Mouse (Mus musculus) hindbrain, postnatal 0 days (tissue): ENCODE data around the gene Ttc13. TPM values are rescaled to one million over a fixed set of nuclear protein-coding genes. Genes with fewer than 3 reads are reported as not detected.

Experiments
- ATAC-seq: fragments of 200-750 bp; cut with Nextera tagmentation; 2 replicates; pipeline ENCODE4 v1.8.0; 2017; ENCODE audit warnings: mild to moderate bottlenecking, moderate TSS enrichment, moderate library complexity
- DNase-seq: peaks from one replicate; pipeline ENCODE4 v3.0.0-alpha.2; 2015; ENCODE audit warnings: low spot score
- H3K27ac ChIP-seq: fragments of 300-500 bp; sonication (generic); 2 replicates; pipeline ENCODE4 v1.5.1; 2014; ENCODE audit warnings: mild to moderate bottlenecking
- H3K27me3 ChIP-seq: fragments of 300-500 bp; sonication (generic); 2 replicates; pipeline ENCODE4 v1.6.1; 2014; ENCODE audit warnings: low read length, mixed read lengths; ENCODE audit not compliant: insufficient read depth
- H3K36me3 ChIP-seq: fragments of 300-500 bp; sonication (generic); 2 replicates; pipeline ENCODE4 v1.6.1; 2014; ENCODE audit warnings: low read length, mixed read lengths; ENCODE audit not compliant: insufficient read depth
- H3K4me1 ChIP-seq: fragments of 300-500 bp; sonication (generic); 2 replicates; pipeline ENCODE4 v1.6.1; 2014; ENCODE audit warnings: antibody characterized with exemption, low read length, mixed read lengths; ENCODE audit not compliant: insufficient read depth
- H3K4me2 ChIP-seq: fragments of 300-500 bp; sonication (generic); 2 replicates; pipeline ENCODE4 v1.6.1; 2014; ENCODE audit warnings: low read depth, mild to moderate bottlenecking, low read length, moderate library complexity, mixed read lengths
- H3K4me3 ChIP-seq: fragments of 300-500 bp; sonication (generic); 2 replicates; pipeline ENCODE4 v1.5.1; 2014; ENCODE audit warnings: low read length
- H3K9ac ChIP-seq: fragments of 300-500 bp; sonication (generic); replicated peaks from 2 replicates; pipeline ENCODE4 v1.6.1; 2014; ENCODE audit warnings: mild to moderate bottlenecking, low read length, moderate library complexity, mixed read lengths
- H3K9me3 ChIP-seq: fragments of 300-500 bp; sonication (generic); 2 replicates; pipeline ENCODE4 v1.6.1; 2016; ENCODE audit warnings: low read length, mixed read lengths
- CTCF ChIP-seq: IDR thresholded peaks from 2 replicates; pipeline ENCODE4 v1.5.1; 2016; ENCODE audit warnings: antibody characterized with exemption, control low read depth, low read depth
- WGBS: fragments of 180-500 bp; shearing (Covaris S2); extraction: QIAGEN DNeasy Blood & Tissue Kit; methylation state at CpG from one replicate; pipeline ENCODE4 v1.1.7; 2014; 5-methylcytosine and 5-hydroxymethylcytosine counted together
- polyA plus RNA-seq: library from polyadenylated mRNA; unstranded; fragments of >200 nt; fragmentation: Nextera tagmentation; extraction: Ambion mirVana; gene quantifications from 2 replicates; pipeline ENCODE4 v1.2.1, GENCODE M21; 2015
- total RNA-seq: library from RNA; depleted of rRNA; stranded (reverse); fragments of >200 nt; gene quantifications from 2 replicates; pipeline ENCODE4 v1.2.3, GENCODE M21; 2014

Ttc13 gene
- total and polyA plus RNA-seq, 2 experiments from 2014 or later = 58.6 to 64.2 TPM

- DNase-seq (peak; percentile 42), ATAC-seq (0 out of 2 replicates have a peak, but pooled peaks have one; percentile 16)
- H3K4me1 ChIP-seq = no peaks in the 10 kb centered on the region
- no peak overlapping the region for H3K4me2 ChIP-seq
- H3K9ac ChIP-seq = no peak overlapping the region
- TF ChIP-seq CTCF = no peak
- H3K9me3 ChIP-seq = no peaks in the 10 kb centered on the region
- H3K36me3 ChIP-seq = peaks cover 8% of the 10 kb centered on the region; the same call in 1 of the 2 replicates
- H3K4me3 ChIP-seq = no peak overlapping the region
- peak overlapping the region; percentile 3; the same call in 1 of the 2 replicates for H3K27ac ChIP-seq
- WGBS = 24% methylated on average over 4 of the region's 4 CpGs
- no peaks in the 10 kb centered on the region for H3K27me3 ChIP-seq
These were observed 69.2 kb downstream of the Ttc13 start for GRCm38 (mm10) chr8:124652546-124652945.

- 89% methylated on average over 20 of the region's 20 CpGs for WGBS
- H3K36me3 ChIP-seq = peaks cover 8% of the 10 kb centered on the region; the same call in 1 of the 2 replicates
- H3K27ac ChIP-seq = no peak overlapping the region
- H3K4me3 ChIP-seq = no peak overlapping the region
- no peaks in the 10 kb centered on the region for H3K4me1 ChIP-seq
- H3K9ac ChIP-seq = no peak overlapping the region
- no peaks in the 10 kb centered on the region for H3K9me3 ChIP-seq
- no peak overlapping the region for H3K4me2 ChIP-seq
- no peak for DNase-seq
- no peak for TF ChIP-seq CTCF
- H3K27me3 ChIP-seq = no peaks in the 10 kb centered on the region
- ATAC-seq = no peak
These were observed 70.0 kb downstream of the Ttc13 start for GRCm38 (mm10) chr8:124651776-124652175.

- Histone ChIP-seq H3K9ac (no peak overlapping the region), H3K27ac (no peak overlapping the region), H3K4me2 (no peak overlapping the region), H3K27me3 (no peaks in the 10 kb centered on the region), H3K4me3 (no peak overlapping the region), H3K4me1 (peaks cover 17% of the 10 kb centered on the region), H3K36me3 (peaks cover 8% of the 10 kb centered on the region; the same call in 1 of the 2 replicates), H3K9me3 (no peaks in the 10 kb centered on the region)
- DNase-seq = no peak
- no peak for ATAC-seq
- TF ChIP-seq CTCF = no peak
These were observed 73.5 kb downstream of the Ttc13 start for GRCm38 (mm10) chr8:124648311-124648710.

GRCm38 (mm10) chr8:124643540-124644339 lies 78.0 kb downstream of the Ttc13 start:
- TF ChIP-seq CTCF = no peak
- Histone ChIP-seq H3K4me1 (peaks cover 18% of the 10 kb centered on the region), H3K4me2 (peak overlapping the region; percentile 18; the same call in 1 of the 2 replicates), H3K9ac (no peak overlapping the region; the same call in 1 of the 2 replicates), H3K27ac (peak overlapping the region; percentile 65), H3K27me3 (no peaks in the 10 kb centered on the region), H3K4me3 (no peak overlapping the region), H3K36me3 (peaks cover 12% of the 10 kb centered on the region; the same call in 1 of the 2 replicates), H3K9me3 (no peaks in the 10 kb centered on the region)
- ATAC-seq (peak; percentile 66), DNase-seq (peak; percentile 75)
- 33% methylated on average over 18 of the region's 18 CpGs for WGBS

GRCm38 (mm10) chr8:124641599-124641998 lies 80.2 kb downstream of the Ttc13 start:
- Histone ChIP-seq H3K4me1 (peaks cover 18% of the 10 kb centered on the region), H3K4me2 (no peak overlapping the region), H3K36me3 (peaks cover 31% of the 10 kb centered on the region), H3K27me3 (no peaks in the 10 kb centered on the region), H3K4me3 (no peak overlapping the region), H3K27ac (no peak overlapping the region), H3K9me3 (no peaks in the 10 kb centered on the region), H3K9ac (no peak overlapping the region)
- no peak for TF ChIP-seq CTCF
- 97% methylated on average over 8 of the region's 8 CpGs for WGBS
- no peak for DNase-seq
- ATAC-seq = no peak

GRCm38 (mm10) chr8:124635247-124635502 lies 86.6 kb downstream of the Ttc13 start:
- no peak for TF ChIP-seq CTCF
- Histone ChIP-seq H3K9ac (no peak overlapping the region), H3K27ac (no peak overlapping the region; the same call in 1 of the 2 replicates), H3K27me3 (no peaks in the 10 kb centered on the region), H3K9me3 (no peaks in the 10 kb centered on the region), H3K36me3 (peaks cover 37% of the 10 kb centered on the region), H3K4me3 (no peak overlapping the region), H3K4me1 (peaks cover 8% of the 10 kb centered on the region), H3K4me2 (no peak overlapping the region)
- ATAC-seq (no peak), DNase-seq (no peak)
- WGBS = 82% methylated on average over 8 of the region's 8 CpGs
